Mouse (Mus musculus): ENCODE data around the gene Ribc1. TPM values are rescaled to one million over a fixed set of nuclear protein-coding genes. Genes with fewer than 3 reads are reported as not detected.
A peak's percentile ranks its signal among the peaks of the same experiment; 100 is the strongest.

Ribc1 gene
- 2.2 and 2.4 TPM in 2 replicates for polyA plus RNA-seq (2016; fragmentation: Nextera tagmentation; extraction: Ambion mirVana)

DNA sequence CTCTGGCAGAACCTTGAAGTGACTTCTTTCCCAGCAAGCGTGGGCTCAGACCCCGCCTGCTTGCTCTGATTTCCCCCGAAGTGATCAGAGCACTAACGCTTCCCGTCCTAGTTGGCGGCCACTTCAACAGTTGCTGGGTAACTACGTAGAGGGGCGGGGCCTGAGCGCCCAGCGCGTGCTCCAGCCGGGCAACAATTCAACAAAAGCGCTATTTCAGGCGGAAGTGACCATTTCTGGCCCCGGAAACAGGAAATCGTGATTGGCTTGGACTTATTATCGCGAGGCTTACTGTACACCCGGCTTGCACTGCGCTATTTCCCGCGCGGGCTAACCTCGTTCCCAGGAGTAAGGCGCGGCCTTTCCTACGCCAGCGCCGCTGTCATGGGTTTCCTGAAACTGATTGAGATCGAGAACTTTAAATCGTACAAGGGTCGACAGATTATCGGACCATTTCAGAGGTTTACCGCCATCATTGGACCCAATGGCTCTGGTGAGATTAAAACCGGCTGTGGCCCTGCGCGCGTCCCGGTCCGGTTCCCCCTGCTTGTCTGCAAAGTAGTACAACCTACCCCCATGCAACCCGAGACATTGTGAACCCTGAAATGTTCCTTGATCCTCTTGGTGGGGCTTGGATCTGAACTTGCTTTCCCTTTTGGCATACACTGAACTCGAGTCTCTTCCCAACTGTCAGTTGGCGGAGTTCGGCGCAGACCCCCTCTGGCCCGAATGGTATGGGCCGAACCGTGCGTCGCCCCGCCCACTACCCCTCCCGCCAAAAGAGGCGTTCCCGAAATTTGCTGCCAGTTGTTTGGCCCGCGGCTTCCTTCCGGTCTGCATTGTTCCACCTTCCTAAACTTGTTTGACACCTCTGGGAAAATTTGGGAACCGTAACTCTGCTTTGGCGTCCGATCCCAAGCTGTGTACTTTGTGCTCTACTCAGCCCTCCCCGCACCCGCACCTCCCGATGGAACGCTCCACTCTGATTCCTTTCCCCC is at the start of gene Ribc1, which contains the start of gene Smc1a:
Ribc1 (minus strand) TSS at position 145 of the 995 bp plus-strand sequence.
Smc1a (plus strand) TSS at position 278 of the 995 bp plus-strand sequence.
- Histone ChIP-seq H3K9ac (peak within 1 kb of the TSS; percentile 74), H3K27me3 (replicated peaks) (no peaks in the 10 kb centered on the region), H3K4me3 (peak within 1 kb of the TSS; percentile 65), H3K27ac (ENCODE audit: poor library complexity, severe bottlenecking) (peak within 1 kb of the TSS; percentile 87), H3K4me1 (replicated peaks) (peaks cover 9% of the 10 kb centered on the region), H3K36me3 (peaks cover 10% of the 10 kb centered on the region; the same call in 1 of the 2 replicates), H3K4me2 (peak within 1 kb of the TSS; percentile 69), H3K9me3 (replicated peaks) (no peaks in the 10 kb centered on the region)
- peak; percentile 96 for ATAC-seq (ENCODE audit: insufficient number of reproducible peaks, low FRiP score)
- WGBS = 15% methylated on average over 64 of the region's 64 CpGs

DNA sequence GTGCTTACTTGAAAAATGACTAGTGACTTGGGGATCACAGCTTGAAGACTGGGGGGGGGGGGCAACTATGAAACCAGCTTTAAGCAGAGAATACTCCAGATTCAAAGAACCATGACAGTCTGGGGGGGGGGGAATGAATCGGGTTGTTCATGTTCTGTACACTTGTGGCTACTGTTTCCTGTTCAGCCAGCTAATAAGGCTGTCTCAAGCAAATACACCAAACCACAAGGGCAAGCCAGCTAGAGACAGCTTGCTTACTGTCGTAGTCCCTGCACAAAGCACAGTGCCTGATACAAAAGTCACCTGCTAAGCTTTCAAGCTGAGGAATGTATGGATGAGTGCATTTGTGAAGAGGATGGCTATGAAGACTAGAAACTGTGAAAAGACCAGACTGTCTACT is 49.6 kb upstream of the Ribc1 start:
- no peaks in the 10 kb centered on the region for H3K9me3 ChIP-seq (replicated peaks)
- no peak overlapping the region for H3K4me3 ChIP-seq
- no peak overlapping the region for H3K9ac ChIP-seq
- WGBS = 74% methylated on average over 2 of the region's 2 CpGs
- no peak for ATAC-seq (ENCODE audit: insufficient number of reproducible peaks, low FRiP score)
- H3K4me2 ChIP-seq = no peak overlapping the region
- H3K27ac ChIP-seq (ENCODE audit: poor library complexity, severe bottlenecking) = no peak overlapping the region
- no peaks in the 10 kb centered on the region for H3K4me1 ChIP-seq (replicated peaks)
- peaks cover 3% of the 10 kb centered on the region; the same call in 1 of the 2 replicates for H3K27me3 ChIP-seq (replicated peaks)
- H3K36me3 ChIP-seq = peaks cover 21% of the 10 kb centered on the region

DNA sequence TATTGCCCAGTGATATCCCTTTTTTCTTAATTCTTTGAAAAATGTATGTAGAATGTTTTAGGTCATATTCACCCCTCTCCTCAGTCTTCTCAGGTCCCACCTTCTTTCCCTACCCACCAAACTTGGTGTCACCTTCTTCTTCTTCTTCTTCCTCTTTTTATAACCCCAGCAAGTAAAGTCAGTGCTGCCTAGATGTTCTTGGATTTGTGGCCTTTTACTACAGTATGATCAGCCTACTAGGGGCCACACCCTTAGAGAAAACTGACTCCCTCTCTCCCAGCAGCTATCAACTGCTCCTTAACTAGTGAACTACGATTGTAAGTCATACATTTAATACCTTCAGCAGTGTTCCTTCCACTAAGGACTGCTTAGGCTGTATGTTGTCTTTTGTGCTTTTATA is 38.0 kb upstream of the Ribc1 start:
- Histone ChIP-seq H3K4me1 (replicated peaks) (no peaks in the 10 kb centered on the region), H3K27ac (ENCODE audit: poor library complexity, severe bottlenecking) (no peak overlapping the region), H3K36me3 (peaks cover 23% of the 10 kb centered on the region), H3K4me3 (no peak overlapping the region), H3K27me3 (replicated peaks) (0 out of 2 replicates have a peak, but pooled peaks cover 12% of the 10 kb centered on the region), H3K4me2 (no peak overlapping the region), H3K9me3 (replicated peaks) (no peaks in the 10 kb centered on the region), H3K9ac (no peak overlapping the region)
- WGBS = 71% methylated on average over 1 of the region's 1 CpGs
- no peak for ATAC-seq (ENCODE audit: insufficient number of reproducible peaks, low FRiP score)

DNA sequence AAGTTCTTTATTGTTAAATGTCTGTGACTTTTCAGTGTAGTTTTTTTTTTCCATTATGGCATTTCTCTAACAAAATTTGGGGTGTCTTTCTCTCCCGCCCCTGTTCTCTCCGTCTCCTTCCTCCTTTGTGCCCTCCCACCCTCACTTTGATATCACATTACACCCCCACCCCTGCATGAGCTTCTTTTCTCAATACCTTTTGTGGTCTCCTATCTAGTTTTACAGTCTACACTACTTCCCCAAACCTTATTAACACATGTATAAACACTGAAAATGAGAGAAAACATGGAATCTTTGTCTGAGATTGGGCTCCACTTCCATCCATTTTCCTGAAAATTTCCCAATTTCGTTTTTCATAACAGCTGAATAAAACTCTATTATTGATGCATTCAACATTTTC is 36.5 kb upstream of the Ribc1 start:
- no peak for ATAC-seq (ENCODE audit: insufficient number of reproducible peaks, low FRiP score)
- H3K27ac ChIP-seq (ENCODE audit: poor library complexity, severe bottlenecking) = no peak overlapping the region
- H3K9me3 ChIP-seq (replicated peaks) = no peaks in the 10 kb centered on the region
- H3K27me3 ChIP-seq (replicated peaks) = 0 out of 2 replicates have a peak, but pooled peaks cover 9% of the 10 kb centered on the region
- peaks cover 22% of the 10 kb centered on the region for H3K36me3 ChIP-seq
- no peak overlapping the region for H3K4me2 ChIP-seq
- WGBS = 73% methylated on average over 3 of the region's 3 CpGs
- no peak overlapping the region for H3K4me3 ChIP-seq
- H3K9ac ChIP-seq = no peak overlapping the region
- no peaks in the 10 kb centered on the region for H3K4me1 ChIP-seq (replicated peaks)

DNA sequence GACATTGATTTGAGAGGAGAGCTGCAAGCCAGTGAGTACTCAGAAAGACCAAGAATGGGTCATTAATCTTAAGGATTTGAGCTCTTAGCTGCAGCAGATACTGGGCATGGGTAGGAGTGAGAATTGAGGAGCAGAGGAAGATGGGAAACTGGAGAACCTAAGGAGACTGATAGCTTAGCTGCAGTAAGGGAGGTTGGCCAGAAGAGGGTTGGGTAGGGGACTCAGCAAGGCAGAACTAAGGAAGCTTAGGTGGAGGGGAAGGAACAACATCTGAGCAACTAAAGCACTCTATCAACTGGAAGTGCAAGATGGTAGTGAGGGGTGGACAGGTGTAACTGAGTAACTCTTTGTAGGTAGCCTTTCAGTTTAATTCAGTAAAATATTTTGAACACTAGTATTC is 31.1 kb upstream of the Ribc1 start:
- ATAC-seq (ENCODE audit: insufficient number of reproducible peaks, low FRiP score) = no peak
- H3K27ac ChIP-seq (ENCODE audit: poor library complexity, severe bottlenecking) = no peak overlapping the region
- H3K9me3 ChIP-seq (replicated peaks) = no peaks in the 10 kb centered on the region
- H3K4me3 ChIP-seq = no peak overlapping the region
- no peaks in the 10 kb centered on the region for H3K4me1 ChIP-seq (replicated peaks)
- peaks cover 28% of the 10 kb centered on the region for H3K36me3 ChIP-seq
- H3K4me2 ChIP-seq = no peak overlapping the region
- H3K9ac ChIP-seq = no peak overlapping the region
- 0 out of 2 replicates have a peak, but pooled peaks cover 6% of the 10 kb centered on the region for H3K27me3 ChIP-seq (replicated peaks)

DNA sequence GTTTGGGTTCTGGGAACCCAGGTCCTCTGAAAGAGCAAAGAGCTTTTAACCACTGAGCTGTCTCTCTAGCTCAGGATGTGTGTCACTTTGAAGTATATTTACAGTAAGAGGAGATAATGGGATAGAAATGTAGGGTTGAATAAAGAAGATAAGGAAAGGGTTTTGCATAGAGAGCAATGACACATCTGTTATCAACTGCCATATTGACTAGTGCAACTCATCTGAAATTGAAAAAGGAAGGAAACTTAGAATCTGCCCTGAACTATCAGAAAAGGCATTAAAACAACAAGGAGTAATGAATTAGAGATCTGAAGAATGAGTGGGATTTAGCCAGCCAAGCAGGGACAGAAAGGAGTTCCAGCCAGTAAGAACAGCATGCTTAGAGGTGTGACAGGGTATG is 23.8 kb upstream of the Ribc1 start:
- Histone ChIP-seq H3K9ac (no peak overlapping the region), H3K36me3 (peaks cover 38% of the 10 kb centered on the region), H3K9me3 (replicated peaks) (no peaks in the 10 kb centered on the region), H3K4me3 (no peak overlapping the region), H3K4me2 (no peak overlapping the region), H3K4me1 (replicated peaks) (no peaks in the 10 kb centered on the region), H3K27me3 (replicated peaks) (no peaks in the 10 kb centered on the region; the same call in 1 of the 2 replicates), H3K27ac (ENCODE audit: poor library complexity, severe bottlenecking) (no peak overlapping the region)
- no peak for ATAC-seq (ENCODE audit: insufficient number of reproducible peaks, low FRiP score)

DNA sequence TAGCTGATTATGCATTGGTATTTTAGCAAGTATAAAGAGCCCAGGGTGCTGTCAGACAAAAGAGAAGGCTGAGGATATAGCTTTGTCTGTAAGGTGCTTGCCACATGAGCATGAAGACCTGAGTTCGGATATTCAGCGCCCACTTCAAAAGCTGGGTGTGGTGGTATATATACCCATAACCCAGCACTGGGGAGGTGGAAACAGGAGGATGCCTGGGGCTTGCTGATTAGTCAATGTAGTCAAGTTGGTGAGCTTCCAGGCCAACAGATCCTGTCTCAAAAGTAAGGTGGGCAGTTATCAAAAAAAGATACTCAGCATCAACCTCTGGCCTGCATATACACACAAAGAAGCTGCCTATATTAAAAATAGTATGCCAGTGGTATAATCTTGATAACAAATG is 3.2 kb upstream of the Ribc1 start:
- peaks cover 6% of the 10 kb centered on the region for H3K36me3 ChIP-seq
- WGBS = 85% methylated on average over 2 of the region's 2 CpGs
- no peaks in the 10 kb centered on the region for H3K9me3 ChIP-seq (replicated peaks)
- no peak for ATAC-seq (ENCODE audit: insufficient number of reproducible peaks, low FRiP score)
- H3K4me3 ChIP-seq = no peak overlapping the region
- H3K9ac ChIP-seq = no peak overlapping the region
- no peak overlapping the region for H3K4me2 ChIP-seq
- H3K27me3 ChIP-seq (replicated peaks) = no peaks in the 10 kb centered on the region
- H3K4me1 ChIP-seq (replicated peaks) = peaks cover 9% of the 10 kb centered on the region
- no peak overlapping the region for H3K27ac ChIP-seq (ENCODE audit: poor library complexity, severe bottlenecking)

DNA sequence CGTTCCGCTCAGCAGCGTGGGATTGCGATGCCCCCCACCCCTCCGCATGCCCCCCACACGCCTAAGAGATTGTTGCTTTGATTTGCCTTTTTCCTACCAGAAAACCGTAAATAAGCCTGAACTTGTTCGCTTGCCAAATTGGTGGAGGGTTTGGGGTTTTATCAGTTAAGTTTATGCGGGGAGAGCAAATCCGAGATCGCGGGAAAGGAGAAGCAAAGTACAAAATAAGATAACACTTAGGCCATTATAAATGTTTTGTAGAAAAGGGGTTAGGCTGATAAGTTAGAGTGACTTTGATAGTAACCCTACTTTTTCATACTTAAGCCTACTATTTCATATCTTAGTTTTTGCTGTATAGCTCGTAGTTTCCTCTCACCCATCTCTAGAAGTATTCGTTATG is 1.1 kb upstream of the Ribc1 start:
- H3K9ac ChIP-seq = peak overlapping the region; percentile 74
- H3K4me1 ChIP-seq (replicated peaks) = peaks cover 9% of the 10 kb centered on the region
- no peaks in the 10 kb centered on the region for H3K27me3 ChIP-seq (replicated peaks)
- H3K4me2 ChIP-seq = peak overlapping the region; percentile 69
- H3K4me3 ChIP-seq = peak overlapping the region; percentile 65
- 17% methylated on average over 14 of the region's 14 CpGs for WGBS
- no peak for ATAC-seq (ENCODE audit: insufficient number of reproducible peaks, low FRiP score)
- peaks cover 10% of the 10 kb centered on the region; the same call in 1 of the 2 replicates for H3K36me3 ChIP-seq
- H3K9me3 ChIP-seq (replicated peaks) = no peaks in the 10 kb centered on the region
- peak overlapping the region; percentile 87 for H3K27ac ChIP-seq (ENCODE audit: poor library complexity, severe bottlenecking)

DNA sequence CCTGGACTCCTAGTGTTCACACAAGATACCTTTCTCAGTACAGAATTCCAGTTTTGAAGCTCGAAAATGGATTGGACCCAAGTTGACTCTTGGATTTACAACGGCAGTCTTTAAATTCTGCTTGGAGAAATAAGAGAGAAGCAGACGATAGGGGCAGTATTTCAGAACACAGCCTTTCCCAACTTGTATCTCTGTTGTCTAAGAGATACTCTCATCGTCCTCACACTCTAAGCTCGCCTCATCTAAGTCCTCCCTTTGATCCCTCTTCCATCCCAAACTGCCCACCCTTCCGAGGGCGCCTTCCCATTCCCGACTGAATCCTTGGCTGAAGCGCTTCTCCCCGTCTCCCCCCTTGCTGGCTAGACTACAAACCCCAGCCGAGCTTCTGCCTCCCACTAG is 344 bp downstream of the Ribc1 start:
- Histone ChIP-seq H3K9ac (peak overlapping the region; percentile 69), H3K9me3 (replicated peaks) (no peaks in the 10 kb centered on the region), H3K36me3 (peaks cover 10% of the 10 kb centered on the region; the same call in 1 of the 2 replicates), H3K4me1 (replicated peaks) (peaks cover 9% of the 10 kb centered on the region), H3K27me3 (replicated peaks) (no peaks in the 10 kb centered on the region), H3K27ac (ENCODE audit: poor library complexity, severe bottlenecking) (peak overlapping the region; percentile 78), H3K4me2 (peak overlapping the region; percentile 63), H3K4me3 (peak overlapping the region; percentile 65)
- WGBS = 10% methylated on average over 11 of the region's 11 CpGs
- no peak; the same call in 1 of the 2 replicates for ATAC-seq (ENCODE audit: insufficient number of reproducible peaks, low FRiP score)

DNA sequence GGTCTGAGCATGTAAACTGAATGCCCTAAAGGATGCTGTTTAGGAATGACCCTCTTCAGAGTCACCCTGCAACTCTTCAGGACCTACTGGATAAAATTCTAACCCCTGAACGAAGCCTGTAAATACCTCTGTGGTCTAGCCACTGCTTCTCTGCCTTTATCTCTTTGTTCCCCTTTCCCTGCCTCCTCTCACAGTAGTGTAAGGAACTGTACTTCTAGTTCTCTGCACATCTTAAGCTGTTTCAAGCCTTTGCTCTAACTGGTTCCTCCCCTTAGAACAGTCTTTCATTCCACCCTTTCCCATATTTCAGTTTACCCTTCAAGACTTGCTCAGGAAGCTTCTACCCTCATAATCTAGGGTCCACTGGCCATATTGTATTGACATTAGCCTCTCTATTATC is 8.2 kb downstream of the Ribc1 start:
- ATAC-seq (ENCODE audit: insufficient number of reproducible peaks, low FRiP score) = no peak
- no peak overlapping the region for H3K27ac ChIP-seq (ENCODE audit: poor library complexity, severe bottlenecking)
- H3K4me1 ChIP-seq (replicated peaks) = no peaks in the 10 kb centered on the region
- WGBS = 70% methylated on average over 1 of the region's 1 CpGs
- H3K27me3 ChIP-seq (replicated peaks) = peaks cover 10% of the 10 kb centered on the region; the same call in 1 of the 2 replicates
- H3K4me3 ChIP-seq = no peak overlapping the region
- no peaks in the 10 kb centered on the region for H3K9me3 ChIP-seq (replicated peaks)
- H3K4me2 ChIP-seq = no peak overlapping the region
- no peak overlapping the region for H3K9ac ChIP-seq
- H3K36me3 ChIP-seq = peaks cover 25% of the 10 kb centered on the region

DNA sequence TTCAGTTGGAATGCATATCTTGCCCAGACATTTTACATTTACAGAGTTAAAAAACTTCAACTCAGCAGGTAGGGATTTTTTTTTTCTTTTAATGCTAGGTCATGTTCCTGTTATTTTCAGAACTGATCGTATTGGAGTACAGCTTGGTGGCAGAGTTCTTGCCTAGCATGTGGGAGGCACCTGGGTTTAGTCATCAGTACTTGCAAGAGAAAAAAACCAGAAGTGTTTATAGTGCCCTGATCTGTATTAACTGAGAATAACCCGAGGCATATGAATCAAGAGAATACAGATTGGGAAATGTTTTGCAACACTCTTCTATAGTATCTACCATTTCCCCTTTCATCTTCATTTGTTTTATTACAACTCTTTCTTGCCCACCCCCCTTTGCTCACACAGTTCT is 13.2 kb downstream of the Ribc1 start:
- 67% methylated on average over 2 of the region's 2 CpGs for whole genome bisulfite sequencing
- no peaks in the 10 kb centered on the region for H3K4me1 ChIP-seq (replicated peaks)
- peak overlapping the region; percentile 56; the same call in 1 of the 2 replicates for H3K4me3 ChIP-seq
- H3K27ac ChIP-seq (ENCODE audit: poor library complexity, severe bottlenecking) = no peak overlapping the region
- no peak overlapping the region for H3K9ac ChIP-seq
- peaks cover 25% of the 10 kb centered on the region for H3K36me3 ChIP-seq
- H3K4me2 ChIP-seq = peak overlapping the region; percentile 71; the same call in 1 of the 2 replicates
- peaks cover 19% of the 10 kb centered on the region for H3K27me3 ChIP-seq (replicated peaks)
- ATAC-seq (ENCODE audit: insufficient number of reproducible peaks, low FRiP score) = no peak
- no peaks in the 10 kb centered on the region for H3K9me3 ChIP-seq (replicated peaks)

All from heart, embryonic 12.5 days (tissue).